Mouse (Mus musculus): Measurements from ENCODE around the gene Mrgprg.

The Mrgprg gene

DNA sequence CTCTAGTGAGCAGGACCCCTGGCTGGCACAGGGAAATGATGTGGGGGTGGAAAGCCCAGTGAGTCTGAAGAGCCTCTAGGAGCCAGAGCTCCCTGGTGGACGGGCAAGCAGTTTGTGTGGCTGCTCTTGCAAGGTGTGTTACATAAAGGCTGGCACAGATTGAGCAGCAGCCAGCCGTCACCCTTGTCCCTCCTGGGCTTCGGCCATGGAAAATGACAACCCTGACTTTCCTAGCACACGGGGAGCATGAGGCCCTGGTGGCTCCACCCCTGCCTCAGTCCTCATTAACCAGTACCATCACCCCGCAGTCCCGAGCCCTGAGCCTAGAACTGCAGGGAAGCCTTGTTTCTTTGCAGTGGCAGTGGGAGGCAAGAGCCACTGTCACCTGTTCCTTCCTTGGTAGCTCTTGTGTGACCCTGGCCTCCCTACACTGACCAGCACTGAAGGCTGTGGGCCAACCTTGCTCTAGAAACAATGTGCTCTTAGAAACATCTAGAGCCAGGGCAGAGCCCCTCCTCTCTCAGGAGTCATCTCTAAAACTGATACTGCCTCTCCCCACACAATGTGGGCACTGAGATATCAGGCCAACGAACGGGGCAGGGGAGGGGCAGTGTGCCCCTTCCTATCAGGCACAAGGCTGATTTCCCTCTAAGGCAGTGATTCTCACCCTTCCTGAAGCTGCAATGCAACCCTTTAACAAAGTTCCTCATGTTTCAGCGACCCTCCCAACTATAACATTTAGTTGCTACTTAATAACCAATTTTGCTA is 11.3 kb downstream of the Mrgprg start:
- no peak for DNase-seq

- DNase-seq = peak; percentile 81
These were observed 12.6 kb downstream of the Mrgprg start for GRCm38 (mm10) chr7:143753990-143754715.

DNA sequence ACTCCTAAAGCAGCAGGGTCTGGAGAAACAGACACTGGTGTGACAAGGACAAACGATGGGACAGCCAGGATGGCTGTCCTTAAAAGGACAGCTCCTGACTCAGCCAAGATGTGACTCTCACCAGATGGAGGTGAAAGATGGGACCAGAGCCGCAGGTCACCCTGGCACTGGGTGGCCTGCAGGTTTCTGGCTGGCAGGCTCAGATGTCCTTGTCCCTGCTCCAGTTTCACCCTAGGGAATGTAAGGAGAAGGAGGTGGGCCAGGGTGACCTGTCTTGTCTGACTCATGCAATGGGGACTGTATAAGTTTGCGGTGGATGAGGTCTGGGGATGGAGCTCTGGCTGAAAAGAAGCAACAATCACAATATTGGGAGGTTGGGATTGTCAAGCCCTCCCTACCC is 14.2 kb downstream of the Mrgprg start:
- no peak for DNase-seq

DNA sequence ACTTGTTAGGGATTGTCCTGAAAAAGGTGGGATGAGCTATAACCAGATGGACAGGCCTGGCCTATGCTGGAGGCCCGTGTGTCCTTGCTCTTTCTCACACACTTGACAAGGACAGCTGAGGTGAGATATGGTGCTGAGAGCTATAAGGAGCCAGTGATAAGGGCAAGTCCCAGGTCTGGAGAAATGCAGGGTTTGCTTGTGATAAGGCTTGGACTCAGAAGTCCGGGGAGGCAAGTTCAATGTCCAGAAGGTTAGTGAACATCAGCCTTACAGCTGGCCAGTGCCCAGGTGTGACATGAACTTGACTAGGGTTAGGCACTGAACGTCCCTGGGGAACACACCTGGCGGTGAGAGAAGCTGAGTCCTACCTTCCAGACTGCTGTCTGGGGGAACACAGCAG is 14.7 kb downstream of the Mrgprg start:
- no peak for DNase-seq

GRCm38 (mm10) chr7:143751380-143751779 is 15.4 kb downstream of the Mrgprg start:
- no peak for DNase-seq

- DNase-seq = no peak
These were observed 17.7 kb downstream of the Mrgprg start for GRCm38 (mm10) chr7:143749045-143749444.

- peak; percentile 93 for DNase-seq
These were observed 18.5 kb downstream of the Mrgprg start for GRCm38 (mm10) chr7:143748041-143748868.

DNA sequence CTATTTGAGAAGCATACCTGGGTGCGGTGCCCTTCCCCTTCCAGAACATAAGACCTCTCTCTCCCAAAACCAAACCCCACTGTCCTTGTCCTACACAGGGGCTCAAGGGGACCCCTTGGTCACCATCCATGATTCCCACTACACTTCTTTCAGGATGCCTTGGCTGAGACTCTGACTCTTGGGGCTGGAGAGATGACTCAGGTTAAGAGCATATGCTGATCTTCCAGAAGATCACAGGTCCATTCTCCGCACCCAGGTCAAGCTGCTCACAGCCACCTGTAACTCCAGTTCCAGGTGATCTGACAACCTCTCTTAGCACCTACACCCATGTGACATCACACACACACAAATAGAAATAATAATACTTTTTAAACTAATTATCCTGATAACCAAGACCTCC is 26.1 kb downstream of the Mrgprg start:
- DNase-seq = no peak

DNA sequence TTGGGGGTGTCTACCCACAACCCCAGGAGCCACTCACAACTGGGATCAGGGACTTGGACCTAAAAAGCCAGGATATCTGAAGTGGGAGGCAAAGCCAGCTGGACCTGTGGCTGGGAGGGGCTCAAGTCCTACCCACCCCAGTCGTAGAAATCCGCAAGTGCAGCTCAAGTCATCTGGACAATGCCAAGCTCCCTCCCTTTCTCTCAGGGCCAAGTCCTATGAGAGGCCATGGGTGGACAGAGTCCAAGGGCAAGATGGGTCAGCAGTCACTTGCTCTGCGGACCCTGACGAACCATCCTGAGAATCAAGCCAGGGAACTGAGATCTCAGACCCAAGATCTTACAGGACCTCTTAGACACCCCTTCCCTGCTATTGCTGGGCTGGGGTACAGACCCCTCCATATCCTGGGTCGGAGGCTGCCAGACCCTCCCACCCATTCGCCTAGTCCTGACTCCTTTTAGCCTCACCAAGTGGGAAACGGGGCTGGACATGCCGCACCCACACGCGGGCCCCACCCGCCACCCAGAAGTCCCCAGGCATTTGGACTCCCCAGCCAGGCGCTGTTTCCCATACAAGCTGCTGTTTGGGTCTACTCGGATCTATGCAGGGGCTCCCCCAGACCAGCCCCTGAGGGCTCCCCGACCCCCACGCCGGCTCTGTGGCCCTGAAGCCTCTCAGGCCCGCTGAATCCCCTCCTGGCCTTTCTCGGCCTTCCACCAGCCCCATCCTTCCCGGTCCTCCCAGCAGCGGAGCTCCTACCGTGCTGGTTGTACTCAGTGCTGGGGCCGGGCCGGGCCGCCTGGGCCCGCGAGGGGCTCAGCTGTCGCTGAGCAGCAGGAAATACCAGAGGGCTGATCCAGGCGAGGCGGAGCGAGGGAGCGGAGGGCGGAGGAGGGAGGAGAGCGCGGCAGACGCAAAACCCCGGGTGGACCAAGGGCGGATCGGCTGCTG is 27.0 kb downstream of the Mrgprg start:
- DNase-seq = peak; percentile 87

DNA sequence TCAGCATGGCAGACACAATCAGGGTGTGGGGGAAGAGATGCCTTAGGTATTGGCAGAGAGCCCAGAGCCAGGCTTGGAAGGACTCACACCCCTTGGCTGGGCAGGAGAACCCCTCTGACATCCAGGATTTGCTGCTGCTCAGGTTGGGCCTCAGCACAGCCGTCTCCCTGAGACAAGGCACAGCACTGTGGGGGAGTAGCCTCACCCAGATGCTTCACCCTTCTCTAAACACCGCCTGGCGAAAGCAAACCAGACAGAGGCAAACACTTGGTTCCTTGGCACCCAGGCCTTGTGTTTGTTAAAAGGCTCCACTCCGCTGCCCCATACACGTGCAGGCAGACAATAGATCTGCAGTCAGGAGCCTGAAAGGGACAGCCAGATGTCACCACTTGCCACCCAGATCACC is 28.2 kb downstream of the Mrgprg start:
- DNase-seq = peak; percentile 56

- no peak for DNase-seq
These were observed 28.6 kb downstream of the Mrgprg start for GRCm38 (mm10) chr7:143738194-143738593.

DNA sequence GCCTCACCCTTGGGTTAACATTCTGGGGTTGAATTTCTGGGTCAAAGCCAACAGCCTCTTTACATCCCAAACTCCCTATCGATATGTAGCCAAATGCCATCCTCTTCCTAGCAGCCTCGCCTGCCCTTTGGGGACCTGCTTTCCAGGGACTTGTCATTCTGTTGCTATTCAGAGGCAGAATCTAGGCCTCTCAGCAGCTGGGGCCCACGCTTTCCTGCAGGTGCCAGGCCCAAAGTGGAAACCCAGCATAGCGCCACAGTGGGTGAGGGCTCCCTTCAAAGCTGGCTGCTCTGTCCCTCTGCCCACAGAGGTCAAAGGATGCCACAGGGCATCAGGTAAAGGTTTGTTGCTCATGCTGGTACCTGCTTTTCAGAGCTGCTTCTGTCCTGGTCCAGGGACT is 33.0 kb downstream of the Mrgprg start:
- DNase-seq = no peak

DNA sequence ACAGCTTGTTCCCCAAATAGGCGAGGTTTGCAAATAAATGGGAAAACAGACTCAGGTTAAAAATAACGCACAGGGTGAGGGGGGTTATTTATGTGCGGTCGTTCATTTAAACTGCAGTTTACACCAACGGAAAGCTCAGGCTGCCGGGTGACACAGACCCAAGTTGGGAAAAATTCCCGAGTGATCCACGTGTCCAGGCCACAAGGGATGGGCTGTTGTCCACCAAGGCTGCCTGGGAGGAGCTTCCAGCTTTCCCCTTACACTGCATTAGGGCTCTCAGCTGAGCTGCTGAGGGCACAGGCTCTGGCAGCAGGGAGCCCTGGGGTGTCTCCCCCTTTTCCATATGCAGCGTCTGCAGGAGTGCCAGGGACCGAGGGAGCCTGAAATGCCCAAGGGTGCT is 36.9 kb downstream of the Mrgprg start:
- peak; percentile 44 for DNase-seq

- peak; percentile 29 for DNase-seq
These were observed 40.4 kb downstream of the Mrgprg start for GRCm38 (mm10) chr7:143726396-143726795.

- DNase-seq = peak; percentile 61
These were observed 43.0 kb downstream of the Mrgprg start for GRCm38 (mm10) chr7:143723841-143724240.

- no peak for DNase-seq
These were observed 44.1 kb downstream of the Mrgprg start for GRCm38 (mm10) chr7:143722646-143723045.

GRCm38 (mm10) chr7:143717811-143718210 is 49.0 kb downstream of the Mrgprg start:
- DNase-seq = peak; percentile 75
